Mouse (Mus musculus) megakaryocyte, embryonic 14.5 days (primary cell): ENCODE data around the gene Gpat2.

Experiments
- FLI1 ChIP-seq: IDR thresholded peaks from 2 replicates; pipeline ENCODE4 v1.6.1; 2012; ENCODE audit warnings: low read length, inconsistent platforms, mixed read lengths
- GATA1 ChIP-seq: IDR thresholded peaks from 3 replicates; pipeline ENCODE4 v1.6.1; 2012; ENCODE audit warnings: mixed read lengths, low read length, inconsistent platforms, borderline replicate concordance

DNA sequence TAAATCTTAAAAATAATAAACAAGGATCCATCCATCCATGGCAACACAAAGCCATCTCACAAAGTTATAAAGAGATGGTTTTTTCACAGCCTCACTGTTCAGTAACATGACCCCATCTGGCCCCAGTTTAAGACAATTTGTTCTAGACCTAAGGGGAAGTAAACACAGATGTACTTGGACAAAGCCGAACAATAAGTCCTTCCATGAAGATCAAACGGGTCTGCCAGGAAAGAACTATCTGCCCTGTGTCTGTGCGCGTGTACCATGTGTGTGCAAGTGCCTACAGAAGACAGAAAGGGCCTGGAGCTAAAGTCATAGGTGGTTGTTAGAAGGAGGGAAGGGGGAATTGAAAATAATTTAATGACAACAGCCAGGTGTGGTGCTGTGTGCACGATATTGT lies 45.2 kb downstream of the Gpat2 start:
- TF ChIP-seq FLI1 (no peak), GATA1 (no peak)
